Comparison of ENCODE assay signal across 8 mouse cellular contexts in the genomic region with DNA sequence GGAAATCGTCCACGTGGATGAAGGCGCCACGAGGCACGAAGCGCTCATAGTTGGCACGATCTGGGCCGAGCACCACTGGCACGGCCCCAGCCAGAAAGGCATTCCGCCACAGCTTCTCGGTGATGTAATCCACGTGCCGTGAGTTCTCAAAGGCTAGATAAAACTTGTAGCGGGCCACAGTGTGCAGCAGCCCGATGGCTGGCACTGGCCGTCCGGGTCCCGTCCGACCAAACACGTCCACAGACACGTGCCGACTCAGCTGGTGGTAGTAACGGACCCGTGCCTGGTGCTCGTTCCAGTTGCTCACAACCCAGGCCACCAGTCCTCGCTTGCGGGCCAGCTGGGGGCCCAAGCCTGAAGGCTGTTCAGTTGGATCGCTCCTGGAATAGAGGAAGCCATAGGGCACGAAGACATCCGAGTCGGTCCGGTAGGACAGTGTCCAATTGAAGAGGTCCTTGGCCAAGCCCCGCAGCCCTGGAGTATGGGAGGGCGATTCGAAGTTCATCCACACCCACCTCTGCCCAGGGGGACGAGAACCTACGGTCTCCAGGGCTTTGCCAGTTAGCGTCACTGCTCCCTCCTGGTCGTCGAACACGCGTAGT. TPM values are rescaled to one million over a fixed set of nuclear protein-coding genes. Genes with fewer than 3 reads are reported as not detected.
A peak's percentile ranks its signal among the peaks of the same experiment; 100 is the strongest.
DNase-seq lines count a peak whose midpoint lies in the region; ATAC-seq lines count a peak whose summit lies in the region.

No protein-coding gene starts in this region.

- peak; percentile 14 for DNase-seq in kidney, postnatal 10 days
- DNase-seq in kidney, postnatal 36 days = no peak
- no peak for DNase-seq in embryonic facial prominence, embryonic 10.5 days (ENCODE audit: low spot score)
- DNase-seq in lung, postnatal 14 days = peak; percentile 22
- no peak for DNase-seq in ovary, postnatal 10 days (ENCODE audit: low spot score)
- no peak for DNase-seq in left cerebral cortex, adult 9 months (ENCODE audit: low spot score in 2 of 2)

- peaks cover 30% of the 10 kb centered on the region for H3K27me3 ChIP-seq in embryonic facial prominence, embryonic 10.5 days (replicated peaks; ENCODE audit: low read depth, poor library complexity, severe bottlenecking)
- peaks cover 30% of the 10 kb centered on the region for H3K27me3 ChIP-seq in hindbrain, embryonic 12.5 days

- H3K4me2 ChIP-seq in hindbrain, embryonic 12.5 days (replicated peaks) = peak overlapping the region; percentile 91

- peak; percentile 53 for ATAC-seq in hindbrain, embryonic 12.5 days (ENCODE audit: low FRiP score)
- no peak for ATAC-seq in erythroid progenitor cell, adult 5-6 weeks (replicated peaks; ENCODE audit: low FRiP score, poor library complexity, severe bottlenecking)

- 60% methylated on average over 42 of the region's 42 CpGs for WGBS in embryonic facial prominence, embryonic 10.5 days
- WGBS in hindbrain, embryonic 12.5 days = 58% methylated on average over 42 of the region's 42 CpGs

- peak overlapping the region; percentile 64 for H3K9ac ChIP-seq in hindbrain, embryonic 12.5 days

- no peaks in the 10 kb centered on the region for H3K36me3 ChIP-seq in embryonic facial prominence, embryonic 10.5 days (replicated peaks)
- H3K36me3 ChIP-seq in hindbrain, embryonic 12.5 days = no peaks in the 10 kb centered on the region

- H3K4me3 ChIP-seq in embryonic facial prominence, embryonic 10.5 days = peak overlapping the region; percentile 70
- H3K4me3 ChIP-seq in hindbrain, embryonic 12.5 days = peak overlapping the region; percentile 50

- H3K27ac ChIP-seq in embryonic facial prominence, embryonic 10.5 days (replicated peaks) = peak overlapping the region; percentile 87; the same call in 1 of the 2 replicates
- no peak overlapping the region for H3K27ac ChIP-seq in hindbrain, embryonic 12.5 days

- H3K4me1 ChIP-seq in embryonic facial prominence, embryonic 10.5 days = peaks cover 18% of the 10 kb centered on the region
- 0 out of 2 replicates have a peak, but pooled peaks cover 11% of the 10 kb centered on the region for H3K4me1 ChIP-seq in hindbrain, embryonic 12.5 days

- H3K9me3 ChIP-seq in embryonic facial prominence, embryonic 10.5 days = no peaks in the 10 kb centered on the region
- no peaks in the 10 kb centered on the region for H3K9me3 ChIP-seq in hindbrain, embryonic 12.5 days (replicated peaks)

RNA-seq across cellular contexts. Expression of a gene that starts 1.2 kb away (rescaled TPM):
- polyA plus RNA-seq in embryonic facial prominence, embryonic 10.5 days (2016; fragmentation: Nextera tagmentation; extraction: Ambion mirVana) = 6.3 and 7.6 TPM in 2 replicates
- polyA plus RNA-seq in hindbrain, embryonic 12.5 days (2016; fragmentation: Nextera tagmentation; extraction: Ambion mirVana) = 2.2 and 2.4 TPM in 2 replicates
- 2.9 TPM in 1 of 2 replicates, not detected in the other for total RNA-seq in erythroid progenitor cell, adult 5-6 weeks (2015; ENCODE audit: low replicate concordance)
- total RNA-seq in erythroid progenitor cell, adult 5-6 weeks (2017; ENCODE audit: low replicate concordance) = 0.90 and 3.2 TPM in 2 replicates

RNA-seq across cellular contexts. Expression of a gene that starts 10.5 kb away (rescaled TPM):
- polyA plus RNA-seq in embryonic facial prominence, embryonic 10.5 days (2016; fragmentation: Nextera tagmentation; extraction: Ambion mirVana) = 0.23 TPM in 1 of 2 replicates, not detected in the other
- 0.17 and 0.39 TPM in 2 replicates for polyA plus RNA-seq in hindbrain, embryonic 12.5 days (2016; fragmentation: Nextera tagmentation; extraction: Ambion mirVana)
- total RNA-seq in erythroid progenitor cell, adult 5-6 weeks (2015; ENCODE audit: low replicate concordance) = not detected in 2 replicates
- not detected in 2 replicates for total RNA-seq in erythroid progenitor cell, adult 5-6 weeks (2017; ENCODE audit: low replicate concordance)

RNA-seq across cellular contexts. Expression of a gene that starts 19.8 kb away (rescaled TPM):
- 0.23 and 0.54 TPM in 2 replicates for polyA plus RNA-seq in embryonic facial prominence, embryonic 10.5 days (2016; fragmentation: Nextera tagmentation; extraction: Ambion mirVana)
- 3.6 and 4.2 TPM in 2 replicates for polyA plus RNA-seq in hindbrain, embryonic 12.5 days (2016; fragmentation: Nextera tagmentation; extraction: Ambion mirVana)
- not detected in 2 replicates for total RNA-seq in erythroid progenitor cell, adult 5-6 weeks (2015; ENCODE audit: low replicate concordance)
- not detected in 2 replicates for total RNA-seq in erythroid progenitor cell, adult 5-6 weeks (2017; ENCODE audit: low replicate concordance)

RNA-seq across cellular contexts. Expression of a gene that starts 33.5 kb away (rescaled TPM):
- 38.5 and 42.0 TPM in 2 replicates for polyA plus RNA-seq in embryonic facial prominence, embryonic 10.5 days (2016; fragmentation: Nextera tagmentation; extraction: Ambion mirVana)
- polyA plus RNA-seq in hindbrain, embryonic 12.5 days (2016; fragmentation: Nextera tagmentation; extraction: Ambion mirVana) = 20.6 and 25.9 TPM in 2 replicates
- 10.9 and 20.5 TPM in 2 replicates for total RNA-seq in erythroid progenitor cell, adult 5-6 weeks (2015; ENCODE audit: low replicate concordance)
- 27.0 and 38.1 TPM in 2 replicates for total RNA-seq in erythroid progenitor cell, adult 5-6 weeks (2017; ENCODE audit: low replicate concordance)

RNA-seq across cellular contexts. Expression of a gene that starts 33.7 kb away (rescaled TPM):
- polyA plus RNA-seq in embryonic facial prominence, embryonic 10.5 days (2016; fragmentation: Nextera tagmentation; extraction: Ambion mirVana) = 48.5 and 50.0 TPM in 2 replicates
- polyA plus RNA-seq in hindbrain, embryonic 12.5 days (2016; fragmentation: Nextera tagmentation; extraction: Ambion mirVana) = 44.4 and 45.6 TPM in 2 replicates
- 16.6 and 28.1 TPM in 2 replicates for total RNA-seq in erythroid progenitor cell, adult 5-6 weeks (2015; ENCODE audit: low replicate concordance)
- total RNA-seq in erythroid progenitor cell, adult 5-6 weeks (2017; ENCODE audit: low replicate concordance) = 12.5 and 23.3 TPM in 2 replicates

Comparison
In these comparisons a context has a peak if more than half of its experiments do, and no peak if none do; other contexts are left out.
1. DNase-seq: peak in kidney, postnatal 10 days (single experiment) and lung, postnatal 14 days (single experiment); none in kidney, postnatal 36 days (0 of 2), embryonic facial prominence, embryonic 10.5 days (single experiment), ovary, postnatal 10 days (single experiment) and left cerebral cortex, adult 9 months (0 of 2).